Mouse (Mus musculus): ENCODE measurements around the gene Jak2. TPM values are rescaled to one million over a fixed set of nuclear protein-coding genes. Genes with fewer than 3 reads are reported as not detected.

The Jak2 gene
- total RNA-seq, 2 experiments from 2014 or later, result 26.1 to 27.5 TPM

DNA sequence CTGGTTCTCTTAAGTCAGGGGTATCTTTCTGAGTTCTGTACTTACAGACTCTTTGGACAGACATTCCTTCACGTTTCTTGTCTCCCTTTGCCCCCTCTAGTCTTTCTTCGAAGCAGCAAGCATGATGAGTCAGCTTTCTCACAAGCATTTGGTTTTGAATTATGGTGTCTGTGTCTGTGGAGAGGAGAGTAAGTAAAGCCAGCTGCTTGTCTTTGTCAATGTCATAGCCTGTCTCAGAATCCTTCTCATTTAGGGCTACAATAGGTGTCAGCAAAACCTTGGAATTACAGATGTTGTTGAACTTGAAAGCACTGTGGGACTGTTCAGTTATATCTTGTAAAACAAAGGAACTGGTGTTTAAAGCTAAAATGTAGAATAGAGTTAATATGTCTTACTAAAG is 43.1 kb downstream of the Jak2 start:
- DNase-seq (ENCODE audit: extremely low spot score in 1 of 2, low spot score in 1 of 2), result no peak

- no peak for DNase-seq (ENCODE audit: extremely low spot score in 1 of 2, low spot score in 1 of 2)
Measured at GRCm38 (mm10) chr19:29296166-29296565, 44.5 kb downstream of the Jak2 start.

GRCm38 (mm10) chr19:29297366-29297765 is 45.7 kb downstream of the Jak2 start:
- no peak for DNase-seq (ENCODE audit: extremely low spot score in 1 of 2, low spot score in 1 of 2)

DNA sequence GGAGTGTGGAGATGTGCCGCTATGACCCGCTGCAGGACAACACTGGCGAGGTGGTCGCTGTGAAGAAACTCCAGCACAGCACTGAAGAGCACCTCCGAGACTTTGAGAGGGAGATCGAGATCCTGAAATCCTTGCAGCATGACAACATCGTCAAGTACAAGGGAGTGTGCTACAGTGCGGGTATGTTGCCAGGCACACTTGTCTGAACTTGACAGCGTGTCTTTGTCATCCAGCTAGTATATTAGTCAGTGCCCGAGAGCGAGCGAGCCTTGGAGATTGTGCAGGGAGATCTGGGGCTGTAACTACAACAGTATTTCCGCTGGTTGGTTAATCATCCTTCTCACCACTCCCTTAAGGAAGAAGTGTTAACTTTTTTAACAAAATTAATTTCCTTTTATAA is 49.3 kb downstream of the Jak2 start:
- no peak for DNase-seq (ENCODE audit: extremely low spot score in 1 of 2, low spot score in 1 of 2)

DNA sequence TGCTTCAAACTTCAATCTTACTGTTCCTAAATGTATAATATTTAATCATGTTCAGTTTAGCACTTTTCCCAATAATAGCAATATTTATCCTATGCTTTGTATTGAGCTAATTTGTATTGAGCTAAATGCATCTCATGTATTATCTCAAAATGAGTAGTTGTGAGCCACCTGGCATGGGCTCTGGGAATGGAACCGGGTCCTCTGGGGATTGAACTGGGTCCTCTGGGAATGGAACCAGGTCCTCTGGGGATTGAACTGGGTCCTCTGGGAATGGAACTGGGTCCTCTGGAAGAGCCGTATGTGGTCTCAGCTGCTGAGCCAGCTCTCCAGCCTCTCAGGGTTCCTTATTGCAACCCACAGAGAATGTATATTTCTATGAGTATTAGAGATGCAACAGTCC is 50.5 kb downstream of the Jak2 start:
- no peak for DNase-seq (ENCODE audit: extremely low spot score in 1 of 2, low spot score in 1 of 2)

DNA sequence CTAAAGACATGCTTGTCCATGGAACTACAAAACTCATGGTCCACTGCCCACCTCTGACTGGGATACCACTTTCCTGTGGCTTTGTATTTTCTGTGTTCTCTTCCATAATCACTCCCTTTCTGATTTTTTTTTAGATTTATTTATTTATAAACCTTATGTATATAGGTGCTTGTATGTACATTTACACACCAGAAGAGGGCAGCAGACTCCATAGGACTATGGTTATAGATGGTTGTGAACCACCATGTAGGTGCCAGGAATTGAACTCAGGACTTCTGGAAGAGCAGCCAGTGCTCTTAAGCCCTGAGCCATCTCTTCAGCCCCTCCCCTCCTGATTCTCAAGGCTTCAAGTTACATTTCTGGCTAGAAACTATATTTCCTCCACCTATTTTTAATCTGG is 57.2 kb downstream of the Jak2 start:
- DNase-seq (ENCODE audit: extremely low spot score in 1 of 2, low spot score in 1 of 2), result no peak

GRCm38 (mm10) chr19:29311791-29312190 is 60.2 kb downstream of the Jak2 start:
- no peak for DNase-seq (ENCODE audit: extremely low spot score in 1 of 2, low spot score in 1 of 2)

GRCm38 (mm10) chr19:29312661-29313060 is 61.0 kb downstream of the Jak2 start:
- no peak for DNase-seq (ENCODE audit: extremely low spot score in 1 of 2, low spot score in 1 of 2)

DNA sequence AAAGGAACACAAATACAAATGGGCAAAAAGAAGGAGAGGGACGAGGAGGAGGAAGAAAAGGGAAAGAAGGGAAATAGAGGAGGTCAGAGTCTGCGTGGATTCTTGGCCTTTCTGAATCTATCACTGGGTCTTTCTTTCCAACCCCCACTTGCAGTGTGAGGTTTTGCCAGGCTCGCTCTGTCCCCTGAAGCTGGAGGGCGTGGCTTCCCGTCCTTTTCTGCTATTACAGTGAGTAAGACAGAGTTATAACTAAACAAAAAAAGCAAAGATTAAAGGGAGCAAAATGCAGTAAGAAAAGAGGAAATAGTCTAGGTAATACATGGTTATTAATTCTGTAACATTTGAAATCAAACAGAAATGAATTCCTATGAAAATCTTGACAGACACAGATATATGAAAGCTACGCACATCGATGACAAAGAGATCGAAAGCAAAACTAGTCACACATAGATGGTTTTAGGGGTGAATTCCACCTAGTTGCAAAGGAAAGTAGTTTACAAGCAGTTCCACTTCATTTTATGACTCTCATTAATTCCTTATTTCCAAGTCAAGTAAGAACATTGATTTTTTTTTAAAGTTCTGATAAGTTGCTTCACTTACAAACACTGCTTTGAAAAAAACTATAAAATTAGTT is 71.9 kb downstream of the Jak2 start:
- no peak for DNase-seq (ENCODE audit: extremely low spot score in 1 of 2, low spot score in 1 of 2)

DNA sequence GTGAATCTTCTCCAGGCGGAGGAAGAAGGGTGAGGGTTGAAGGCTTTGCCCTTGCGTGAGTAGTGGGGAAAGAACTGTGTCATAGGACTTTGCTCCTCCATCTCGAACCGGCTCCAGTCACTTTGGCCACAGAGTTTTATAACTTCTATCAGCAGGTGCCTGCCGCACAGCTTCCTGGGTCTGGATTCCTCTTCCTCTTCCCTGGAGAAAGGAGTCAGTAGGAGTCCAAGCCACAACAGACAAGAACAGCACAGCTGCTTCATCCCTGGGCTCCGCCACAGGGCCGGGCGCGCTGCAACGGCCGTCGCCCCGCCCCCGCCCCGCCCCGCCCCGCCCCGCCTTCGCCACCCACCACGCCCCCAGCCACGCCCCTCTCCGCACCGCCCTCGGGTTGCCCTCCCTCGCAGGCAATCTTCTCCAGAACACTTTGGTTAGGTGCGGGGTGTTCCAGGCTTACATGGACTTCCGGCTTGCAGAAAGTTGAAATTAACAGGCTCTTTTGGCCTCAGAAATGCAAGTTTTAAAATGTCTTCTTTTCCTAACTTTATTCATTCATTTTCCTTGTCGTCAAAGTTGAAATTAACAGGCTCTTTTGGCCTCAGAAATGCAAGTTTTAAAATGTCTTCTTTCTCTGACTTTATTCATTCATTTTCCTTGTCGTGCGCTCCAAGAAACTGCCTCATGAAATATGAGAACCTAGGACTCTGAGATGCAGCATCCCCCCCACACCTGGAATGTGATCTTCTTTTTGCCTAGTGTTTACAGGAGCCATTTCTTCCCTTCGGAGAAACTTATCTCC is 73.6 kb downstream of the Jak2 start, which contains the start of gene Insl6:
Gene Insl6 (minus strand): TSS at position 304 of the 799 bp plus-strand sequence.
- peak; percentile 13 to 50 for DNase-seq (ENCODE audit: extremely low spot score in 1 of 2, low spot score in 1 of 2)

DNA sequence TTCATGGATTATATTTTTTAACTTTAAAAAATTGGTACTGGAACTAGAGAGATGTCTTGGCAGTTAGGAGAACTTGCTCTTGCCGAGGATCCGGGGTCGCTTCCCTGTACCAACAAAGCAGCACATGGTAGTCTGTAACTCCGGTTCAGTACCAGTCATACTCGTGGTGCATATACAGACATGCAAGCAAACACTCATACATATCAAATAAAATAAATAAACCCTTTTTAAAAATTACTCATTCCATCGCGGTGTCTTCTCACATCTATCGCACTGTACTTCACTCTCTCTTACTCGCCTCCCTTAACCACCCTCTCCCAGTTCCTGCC is 74.2 kb downstream of the Jak2 start:
- DNase-seq (ENCODE audit: extremely low spot score in 1 of 2, low spot score in 1 of 2), result no peak

GRCm38 (mm10) chr19:29326396-29326795 is 74.8 kb downstream of the Jak2 start:
- no peak for DNase-seq (ENCODE audit: extremely low spot score in 1 of 2, low spot score in 1 of 2)

- DNase-seq (ENCODE audit: extremely low spot score in 1 of 2, low spot score in 1 of 2), result no peak
Measured at GRCm38 (mm10) chr19:29326822-29327552, 75.4 kb downstream of the Jak2 start.

DNA sequence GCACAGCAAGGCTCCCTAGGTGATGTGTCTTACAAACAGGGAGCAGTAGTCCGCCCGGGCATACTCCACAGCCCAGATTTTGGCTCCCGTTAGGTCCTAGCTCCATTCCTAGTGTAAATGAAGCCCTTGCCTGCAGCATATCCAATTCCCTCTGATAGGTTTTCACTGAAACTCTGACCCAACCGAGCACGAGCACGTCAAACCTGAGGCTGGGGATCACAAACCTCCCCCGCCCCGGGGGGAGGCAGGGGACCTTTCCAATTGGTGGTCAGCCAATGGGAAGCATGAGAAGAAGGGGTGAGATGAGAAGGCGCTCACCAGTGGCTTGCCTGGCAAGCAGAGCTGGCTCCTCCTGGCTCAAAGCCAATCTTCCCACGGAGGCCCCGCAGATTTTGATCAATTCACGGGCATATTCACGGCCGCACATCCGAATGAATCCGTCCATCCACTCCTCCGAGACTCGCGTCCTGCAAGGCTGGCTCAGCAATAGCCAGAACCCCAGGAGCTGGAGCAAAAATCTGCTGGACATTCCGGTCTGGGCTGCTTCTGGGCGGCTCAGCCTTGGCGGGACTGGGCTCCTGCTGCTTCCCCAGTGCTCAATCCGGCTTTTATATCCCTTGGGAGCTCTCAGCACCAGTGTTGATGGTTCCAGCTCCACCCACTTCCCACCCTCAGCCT is 82.6 kb downstream of the Jak2 start, which contains the start of gene Rln1:
Gene Rln1 (minus strand): TSS at position 603 of the 678 bp plus-strand sequence.
- peak; percentile 21 to 23 for DNase-seq (ENCODE audit: extremely low spot score in 1 of 2, low spot score in 1 of 2)

DNA sequence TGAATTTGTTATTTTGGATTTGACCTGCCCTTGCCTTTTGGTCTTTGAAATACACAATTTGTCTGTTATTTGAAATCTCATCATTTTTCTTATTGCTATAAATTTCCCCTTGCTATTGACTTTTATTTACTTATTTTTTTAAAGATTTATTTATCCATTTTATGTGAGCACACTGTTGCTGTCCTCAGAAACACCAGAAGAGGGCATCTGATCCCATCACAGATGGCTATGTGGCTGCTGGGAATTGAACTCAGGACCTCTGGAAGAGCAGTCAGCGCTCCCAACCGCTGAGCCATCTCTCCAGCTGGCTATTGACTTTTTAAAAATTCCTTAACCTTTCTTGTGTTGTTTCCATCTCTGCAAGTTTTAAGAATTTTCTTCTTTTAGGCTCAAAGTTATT is 85.0 kb downstream of the Jak2 start:
- no peak for DNase-seq (ENCODE audit: extremely low spot score in 1 of 2, low spot score in 1 of 2)

DNA sequence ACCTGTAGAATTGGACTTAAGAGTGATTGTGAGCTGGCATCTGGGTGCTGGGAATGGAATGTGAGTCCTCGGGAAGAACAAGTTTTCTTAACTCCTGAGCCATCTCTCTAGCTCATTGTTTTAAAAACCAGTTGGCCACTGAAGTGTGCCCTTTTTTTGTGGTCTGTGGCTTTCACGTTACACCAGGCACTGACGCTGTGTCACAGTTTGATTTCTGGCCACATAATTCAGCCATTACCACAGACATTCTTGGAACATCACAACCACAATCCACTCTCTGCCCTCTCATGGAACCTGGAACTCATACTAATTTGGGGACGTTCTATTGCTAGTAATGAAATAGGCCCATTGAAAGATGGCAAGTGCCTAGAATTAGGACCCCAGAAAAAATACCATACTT is 89.4 kb downstream of the Jak2 start:
- DNase-seq (ENCODE audit: extremely low spot score in 1 of 2, low spot score in 1 of 2), result no peak

GRCm38 (mm10) chr19:29342281-29342680 is 90.7 kb downstream of the Jak2 start:
- no peak for DNase-seq (ENCODE audit: extremely low spot score in 1 of 2, low spot score in 1 of 2)

- no peak for DNase-seq (ENCODE audit: extremely low spot score in 1 of 2, low spot score in 1 of 2)
Measured at GRCm38 (mm10) chr19:29344868-29345267, 93.2 kb downstream of the Jak2 start.

- no peak for DNase-seq (ENCODE audit: extremely low spot score in 1 of 2, low spot score in 1 of 2)
Measured at GRCm38 (mm10) chr19:29345636-29346035, 94.0 kb downstream of the Jak2 start.

DNA sequence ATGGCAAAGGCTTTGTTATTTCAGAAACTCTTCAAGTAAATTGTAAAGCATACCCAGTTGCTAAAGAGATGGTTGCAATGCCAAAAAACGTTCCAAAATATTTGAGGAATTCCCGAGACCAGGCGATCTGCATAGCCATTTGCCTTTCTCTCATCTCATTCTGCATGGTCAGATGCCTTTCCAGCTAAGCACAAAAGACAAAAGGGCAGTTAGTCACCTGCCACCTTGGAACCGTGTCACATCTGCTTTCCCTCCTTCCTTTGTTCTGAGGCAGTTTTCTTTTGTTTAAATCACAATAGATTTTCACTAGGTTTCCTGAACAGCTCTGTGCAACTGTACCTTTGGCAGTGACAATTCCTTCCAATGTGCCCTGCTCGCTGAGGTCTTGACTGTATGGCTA is 99.4 kb downstream of the Jak2 start:
- DNase-seq (ENCODE audit: extremely low spot score in 1 of 2, low spot score in 1 of 2), result no peak
